In the genomic region with DNA sequence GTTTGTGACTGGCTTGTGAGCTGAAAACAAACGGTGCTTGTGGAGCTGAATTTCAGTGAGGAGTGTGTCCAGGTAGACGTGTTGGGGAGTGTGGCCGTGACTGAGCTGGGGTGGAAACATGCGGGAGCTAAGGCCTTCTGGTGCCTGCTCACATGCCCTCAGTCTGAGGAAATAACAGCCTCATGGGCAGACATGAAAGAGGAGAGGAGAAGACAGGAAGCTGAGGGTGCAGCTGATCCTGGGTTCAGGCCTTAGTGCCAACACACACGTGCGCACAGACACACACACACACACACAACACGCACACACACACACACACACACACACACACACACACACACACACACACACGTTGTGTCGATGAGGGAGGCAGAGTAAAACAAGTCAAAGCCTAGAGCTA, we compare ENCODE assay signal across 15 mouse cellular contexts.
"Had no signal": no experiment of that assay in that cellular context is flagged by ENCODE, and none has a peak within 500 bp of the region (broad histone marks: within the 10 kb centered on the region; RNA-seq: fewer than 3 reads in every experiment).

No protein-coding gene starts in this region.

- H3K9ac ChIP-seq: kidney, embryonic 15.5 days; liver, embryonic 15.5 days; neural tube, embryonic 12.5 days; stomach, embryonic 15.5 days had no signal

- H3K4me3 ChIP-seq: kidney, embryonic 15.5 days; left cerebral cortex, adult 2 months; limb, embryonic 10.5 days; liver, embryonic 15.5 days; midbrain, embryonic 10.5 days; myocyte; neural tube, embryonic 12.5 days; stomach, embryonic 15.5 days had no signal

- H3K9me3 ChIP-seq: kidney, embryonic 15.5 days; limb, embryonic 10.5 days; liver, embryonic 15.5 days; midbrain, embryonic 10.5 days; neural tube, embryonic 12.5 days; stomach, embryonic 15.5 days had no signal

- H3K27ac ChIP-seq: kidney, embryonic 15.5 days; left cerebral cortex, adult 2 months; limb, embryonic 10.5 days; liver, embryonic 15.5 days; midbrain, embryonic 10.5 days; neural tube, embryonic 12.5 days; stomach, embryonic 15.5 days had no signal

- H3K27me3 ChIP-seq: kidney, embryonic 15.5 days; liver, embryonic 15.5 days; neural tube, embryonic 12.5 days; stomach, embryonic 15.5 days had no signal

- H3K4me1 ChIP-seq: limb, embryonic 10.5 days; liver, embryonic 15.5 days; midbrain, embryonic 10.5 days; neural tube, embryonic 12.5 days; stomach, embryonic 15.5 days had no signal

- ATAC-seq: lung, postnatal 0 days had no signal

- H3K4me2 ChIP-seq: kidney, embryonic 15.5 days; liver, embryonic 11.5 days; liver, embryonic 15.5 days; neural tube, embryonic 12.5 days; stomach, embryonic 15.5 days had no signal

- DNase-seq: kidney, adult 2 months; kidney, postnatal 14 days; lung, adult 2 months; lung, postnatal 4 days; midbrain, embryonic 14.5 days had no signal
